Mouse (Mus musculus) gastrocnemius, postnatal 14 days (tissue): ENCODE data around the gene Srpk1. TPM values are rescaled to one million over a fixed set of nuclear protein-coding genes. Genes with fewer than 3 reads are reported as not detected.
A peak's percentile ranks its signal among the peaks of the same experiment; 100 is the strongest.

Experiments used
- DNase-seq: peaks from one replicate; pipeline ENCODE4 v3.0.0; 2021; ENCODE audit warnings: mixed read lengths
- intact Hi-C: fragments of 180-260 bp; cut with DNase I; formaldehyde crosslinking; loops from one replicate; pipeline ENCODE4 v1.15.1; 2025; ENCODE audit warnings: low total_unique reads
- long read RNA-seq, 2 experiments: library from polyadenylated mRNA; stranded (forward); transcript quantifications; one replicate each; pipeline ENCODE4 v2.0.0; 2021
- total RNA-seq, 2 experiments: library from RNA; stranded (reverse); gene quantifications; 2 replicates each; pipeline ENCODE4 v1.2.3; 2021

Gene Srpk1
- 10 to 100 TPM; 24.4 to 27.8 TPM for total RNA-seq
- long read RNA-seq, experiment 1, full-length matches to known transcripts, result 15 of 18 reads
- long read RNA-seq, experiment 1, partial matches to known transcripts, result 1 of 18 reads
- long read RNA-seq, experiment 1, other reads (novel, unspliced or antisense), result 2 of 18 reads
- long read RNA-seq, experiment 2, full-length matches to known transcripts, result 15 of 26 reads
- long read RNA-seq, experiment 2, partial matches to known transcripts, result 7 of 26 reads
- long read RNA-seq, experiment 2, other reads (novel, unspliced or antisense), result 4 of 26 reads

GRCm38 (mm10) chr17:28622300-28622759 is at the start of gene Srpk1:
Srpk1 (minus strand) TSS chr17:28622709.
- peak; percentile 92 for DNase-seq
- intact Hi-C loops, result no loop called here

- DNase-seq, result no peak
- intact Hi-C loops, result no loop called here
These were observed 37.1 kb upstream of the Srpk1 start for GRCm38 (mm10) chr17:28659564-28659963.

GRCm38 (mm10) chr17:28657936-28658335 is 35.4 kb upstream of the Srpk1 start:
- no peak for DNase-seq
- intact Hi-C loops, result no loop called here

- no peak for DNase-seq
- intact Hi-C loops, result no loop called here
These were observed 27.8 kb upstream of the Srpk1 start for GRCm38 (mm10) chr17:28650268-28650667.

- DNase-seq, result no peak
- intact Hi-C loops, result loop anchor here (5.0 kb wide), 1 partner anchor 56 kb away; no protein-coding TSS in a partner anchor
These were observed 26.3 kb upstream of the Srpk1 start for GRCm38 (mm10) chr17:28648607-28649370.

GRCm38 (mm10) chr17:28646221-28646620 is 23.7 kb upstream of the Srpk1 start:
- no peak for DNase-seq
- intact Hi-C loops, result loop anchor here (5.0 kb wide), 1 partner anchor 54 kb away; no protein-coding TSS in a partner anchor

GRCm38 (mm10) chr17:28644112-28644511 is 21.6 kb upstream of the Srpk1 start:
- intact Hi-C loops, result no loop called here
- no peak for DNase-seq

- DNase-seq, result no peak
- intact Hi-C loops, result no loop called here
These were observed 21.2 kb upstream of the Srpk1 start for GRCm38 (mm10) chr17:28643697-28644096.

GRCm38 (mm10) chr17:28640113-28640512 is 17.6 kb upstream of the Srpk1 start:
- no peak for DNase-seq
- intact Hi-C loops, result no loop called here

GRCm38 (mm10) chr17:28637711-28638690 is 15.5 kb upstream of the Srpk1 start:
- intact Hi-C loops, result no loop called here
- no peak for DNase-seq

- no peak for DNase-seq
- intact Hi-C loops, result no loop called here
These were observed 13.3 kb upstream of the Srpk1 start for GRCm38 (mm10) chr17:28635842-28636241.

GRCm38 (mm10) chr17:28629125-28629524 is 6.6 kb upstream of the Srpk1 start:
- intact Hi-C loops, result no loop called here
- no peak for DNase-seq

- intact Hi-C loops, result no loop called here
- DNase-seq, result no peak
These were observed 6.0 kb upstream of the Srpk1 start for GRCm38 (mm10) chr17:28628248-28629124.

- intact Hi-C loops, result no loop called here
- no peak for DNase-seq
These were observed 4.4 kb upstream of the Srpk1 start for GRCm38 (mm10) chr17:28626937-28627336.

- intact Hi-C loops, result no loop called here
- DNase-seq, result no peak
These were observed 2.8 kb upstream of the Srpk1 start for GRCm38 (mm10) chr17:28625327-28625726.

GRCm38 (mm10) chr17:28624841-28625240 is 2.3 kb upstream of the Srpk1 start:
- intact Hi-C loops, result no loop called here

GRCm38 (mm10) chr17:28621381-28622299 is 869 bp downstream of the Srpk1 start:
- intact Hi-C loops, result no loop called here
- peak; percentile 42 for DNase-seq

More at GRCm38 (mm10) chr17:28624841-28625240, 2.3 kb upstream of the Srpk1 start:
- no peak for DNase-seq

GRCm38 (mm10) chr17:28618775-28619174 is 3.7 kb downstream of the Srpk1 start:
- DNase-seq, result no peak
- intact Hi-C loops, result no loop called here
